Mouse (Mus musculus) adrenal gland, adult 8-10 months (tissue): Measurements from ENCODE around the gene Gtdc1. TPM values are rescaled to one million over a fixed set of nuclear protein-coding genes. Genes with fewer than 3 reads are reported as not detected.

Experiments used
- DNase-seq: peaks from one replicate; pipeline ENCODE4 v3.0.0; 2022
- total RNA-seq, 4 experiments: library from RNA; stranded (reverse); gene quantifications; 2 replicates each; pipeline ENCODE4 v1.2.4; 2022

Gene Gtdc1
- total RNA-seq: 10 to 100 TPM; 13.0 to 19.7 (median 16.5) TPM

DNA sequence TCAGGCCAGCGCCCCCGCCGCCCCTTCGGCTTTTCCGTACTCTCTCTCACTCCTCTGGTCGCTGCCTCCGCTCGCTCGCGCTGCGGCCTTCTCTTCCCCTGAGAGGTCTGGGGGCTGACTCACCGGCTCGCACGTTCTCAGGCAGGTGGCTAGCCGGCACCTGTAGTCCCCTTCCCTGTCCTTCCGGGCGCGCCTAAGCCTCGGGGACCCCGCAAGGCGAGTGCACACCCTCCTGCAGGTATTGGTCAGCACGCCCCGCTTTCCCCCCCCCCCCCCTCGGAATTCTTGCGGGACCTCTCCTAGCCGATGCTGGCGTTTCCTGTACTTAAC, at the start of gene Gtdc1:
TSS of gene Gtdc1 (minus strand) at position 176 of the 330 bp plus-strand sequence.
- no peak for DNase-seq

GRCm38 (mm10) chr2:44977051-44977450, 49.6 kb upstream of the Gtdc1 start:
- no peak for DNase-seq

DNA sequence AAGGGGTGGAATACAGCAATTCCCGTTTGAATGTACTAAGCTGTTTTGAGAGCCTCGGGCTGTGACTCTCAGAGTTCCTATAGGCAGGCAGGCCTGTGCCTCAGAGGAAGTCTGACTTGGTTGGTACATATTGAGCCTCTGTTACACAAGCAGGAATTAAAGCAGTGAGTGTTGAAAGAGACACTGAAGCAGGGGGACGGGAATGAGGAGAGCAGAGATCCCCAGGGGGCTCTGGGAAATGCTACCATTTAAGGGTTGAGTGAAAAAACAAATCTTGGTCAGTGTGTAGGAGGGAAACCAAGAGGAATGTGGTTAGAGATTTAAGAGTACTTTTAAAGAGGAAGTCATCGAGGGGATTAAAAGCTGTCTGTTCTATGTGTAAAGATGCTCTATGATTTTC, 49.0 kb upstream of the Gtdc1 start:
- DNase-seq: no peak

DNA sequence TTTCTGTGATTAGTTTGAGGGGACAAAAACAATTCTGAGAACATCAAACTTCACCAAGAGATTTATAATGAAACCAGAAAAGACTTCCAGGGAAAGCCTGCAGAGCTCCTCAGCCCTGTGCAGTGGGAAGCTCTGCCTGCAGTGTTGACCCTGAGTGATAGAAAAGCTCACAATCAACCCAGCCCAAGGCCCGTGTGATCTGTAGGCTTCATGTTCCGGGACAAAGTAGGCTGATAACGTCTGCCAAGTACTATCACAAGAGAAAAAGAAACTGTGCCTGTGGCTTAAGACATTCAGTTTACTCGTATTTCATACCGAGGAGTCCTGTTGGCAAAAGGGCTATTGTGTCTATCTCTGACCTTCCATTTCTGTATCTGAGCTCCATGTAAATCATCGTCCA, 46.4 kb upstream of the Gtdc1 start:
- DNase-seq: no peak

GRCm38 (mm10) chr2:44970087-44970646, 42.7 kb upstream of the Gtdc1 start:
- DNase-seq: no peak

DNA sequence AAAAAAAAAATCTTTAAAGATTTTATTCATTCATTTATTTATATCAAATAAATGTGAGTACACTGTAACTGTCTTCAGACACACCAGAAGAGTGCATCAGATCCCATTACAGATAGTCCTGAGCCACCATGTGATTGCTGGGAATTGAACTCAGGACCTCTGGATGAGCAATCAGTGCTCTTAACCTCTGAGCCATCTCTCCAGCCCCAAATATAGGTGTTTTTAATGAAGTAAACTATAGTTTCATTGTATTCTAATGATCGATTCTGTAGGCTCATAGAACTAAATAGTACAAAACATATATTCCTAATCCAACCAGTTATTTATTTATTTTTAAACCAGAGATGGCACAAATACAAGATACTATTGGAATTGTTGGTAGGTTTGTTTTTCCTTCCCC, 42.2 kb upstream of the Gtdc1 start:
- no peak for DNase-seq

GRCm38 (mm10) chr2:44969226-44969625, 41.8 kb upstream of the Gtdc1 start:
- DNase-seq: peak; percentile 86

DNA sequence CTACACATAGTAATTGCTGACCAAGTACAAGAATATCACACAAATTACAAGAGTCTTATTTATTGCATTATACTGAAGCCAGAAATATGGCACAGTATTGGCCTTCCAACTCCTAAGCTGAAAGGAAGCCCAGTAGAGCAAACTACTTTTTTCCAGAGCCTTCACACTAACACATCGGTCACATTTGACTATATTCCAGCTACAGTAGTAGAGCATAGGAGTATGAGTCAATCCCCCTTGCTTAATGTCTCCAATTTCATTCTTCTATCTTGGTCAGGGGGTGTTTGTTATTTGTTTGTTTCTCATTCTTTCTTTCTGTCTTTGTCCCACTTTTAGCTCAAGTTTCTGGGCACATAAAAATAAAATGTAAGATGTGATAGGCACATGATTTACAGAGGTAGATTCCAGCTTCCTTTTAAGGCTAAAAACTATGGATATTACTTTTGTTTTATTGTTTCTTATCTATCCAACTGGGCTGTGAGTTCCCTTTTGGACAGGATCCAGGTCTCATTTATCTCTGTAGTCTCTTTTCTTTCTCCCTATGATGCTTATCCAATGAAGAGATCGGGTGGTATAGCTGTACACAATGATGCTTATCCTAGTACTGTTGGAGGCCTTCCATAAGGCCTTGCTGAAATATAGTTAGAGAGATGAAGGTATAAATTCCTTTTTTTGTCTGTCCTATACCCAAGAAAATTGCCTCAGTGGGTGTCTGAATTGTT, 38.5 kb upstream of the Gtdc1 start:
- no peak for DNase-seq

DNA sequence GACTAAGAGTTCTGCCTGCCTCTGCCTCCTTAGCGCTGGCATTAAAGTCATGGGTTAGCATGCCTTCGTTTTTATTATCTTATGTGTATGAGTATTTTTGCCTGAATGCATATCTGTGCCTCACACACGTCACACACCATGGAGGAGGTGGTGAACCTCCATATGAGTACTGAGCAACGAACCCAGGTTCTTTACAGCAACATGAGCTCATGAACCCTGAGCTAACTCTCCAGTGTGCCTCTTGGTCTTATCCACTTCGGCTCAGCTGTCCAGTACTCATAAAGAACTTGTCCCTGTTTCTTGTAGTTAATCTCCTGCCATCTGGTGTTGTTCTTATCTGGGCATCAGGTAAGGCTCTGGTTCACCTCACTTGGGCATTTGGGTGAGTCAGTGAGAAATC, 35.2 kb upstream of the Gtdc1 start:
- DNase-seq: no peak

- DNase-seq: no peak
Observed at GRCm38 (mm10) chr2:44961192-44961591, 33.7 kb upstream of the Gtdc1 start.

- DNase-seq: no peak
Observed at GRCm38 (mm10) chr2:44960561-44960960, 33.1 kb upstream of the Gtdc1 start.

DNA sequence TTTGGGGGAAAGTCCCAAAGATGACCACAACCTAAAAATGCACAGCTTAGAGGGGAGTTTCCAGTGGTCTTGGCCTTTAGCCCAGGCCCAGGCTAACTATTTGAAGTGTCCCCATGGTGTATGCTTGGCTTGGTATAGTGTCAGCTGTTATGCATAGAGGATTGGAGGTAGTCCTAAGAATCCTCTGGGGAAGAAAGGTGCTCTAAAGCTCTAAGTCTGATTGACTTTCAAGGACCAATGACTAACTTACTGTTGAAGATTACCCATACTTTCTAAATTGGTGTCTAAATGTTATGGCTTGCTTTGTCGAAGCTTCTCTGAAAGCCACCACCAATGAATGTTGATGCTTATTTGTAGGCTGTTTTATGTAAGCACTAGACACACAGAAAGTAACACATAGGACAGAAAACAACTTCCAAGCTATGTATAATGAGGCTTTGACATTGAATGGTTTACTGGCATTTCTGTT, 29.9 kb upstream of the Gtdc1 start:
- DNase-seq: no peak

GRCm38 (mm10) chr2:44956232-44956631, 28.8 kb upstream of the Gtdc1 start:
- DNase-seq: no peak

DNA sequence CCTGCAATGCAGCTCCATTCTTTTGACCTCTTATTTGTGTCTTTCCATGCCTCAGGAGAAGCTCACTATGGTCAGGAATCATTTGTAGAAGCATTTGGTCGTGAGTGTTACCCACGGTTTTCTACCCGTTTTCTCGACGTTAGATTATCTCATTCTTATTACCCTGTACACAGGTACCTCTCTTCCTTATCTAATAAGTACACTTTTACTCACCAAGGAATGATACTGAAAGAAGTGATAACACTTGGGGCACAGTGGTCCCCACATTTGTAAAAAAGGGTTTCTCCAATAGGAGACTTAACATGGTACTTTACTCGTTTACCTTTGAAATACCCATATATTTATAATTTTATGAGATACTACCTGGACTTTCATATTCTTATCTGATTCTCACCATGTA, 28.0 kb upstream of the Gtdc1 start:
- no peak for DNase-seq

GRCm38 (mm10) chr2:44954180-44954579, 26.7 kb upstream of the Gtdc1 start:
- DNase-seq: no peak

DNA sequence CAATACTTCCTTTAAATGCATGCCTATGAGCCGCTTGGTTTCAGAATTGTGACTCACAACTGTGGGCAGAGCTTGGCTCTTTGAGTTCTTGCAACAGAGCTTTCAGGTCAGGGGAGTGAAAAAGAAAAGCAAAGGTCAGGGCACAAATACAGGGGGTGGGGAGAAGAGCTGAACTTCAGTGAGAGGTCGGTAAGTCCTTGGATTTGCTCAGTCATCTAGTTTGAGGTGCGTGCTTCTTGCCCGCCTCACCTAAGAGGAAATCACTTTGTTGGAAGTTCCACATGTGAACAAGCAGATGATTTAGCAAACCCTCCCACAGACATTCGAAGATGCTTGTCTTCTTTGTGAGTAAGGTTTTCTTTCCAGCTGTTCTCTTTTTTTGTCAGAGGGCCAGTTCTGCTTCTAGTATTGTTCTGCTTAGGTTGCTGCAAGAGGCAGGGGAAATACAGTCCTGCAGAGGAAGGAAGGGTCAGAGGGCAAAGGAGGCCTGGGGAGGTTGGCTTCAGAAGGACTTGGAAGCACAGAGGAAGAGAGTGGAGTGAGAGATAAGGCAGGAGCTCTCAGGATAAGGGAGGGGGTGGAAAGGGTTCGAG, 25.5 kb upstream of the Gtdc1 start:
- peak; percentile 60 for DNase-seq

- DNase-seq: no peak
Observed at GRCm38 (mm10) chr2:44951651-44952213, 24.3 kb upstream of the Gtdc1 start.

- DNase-seq: no peak
Observed at GRCm38 (mm10) chr2:44944689-44945088, 17.2 kb upstream of the Gtdc1 start.

DNA sequence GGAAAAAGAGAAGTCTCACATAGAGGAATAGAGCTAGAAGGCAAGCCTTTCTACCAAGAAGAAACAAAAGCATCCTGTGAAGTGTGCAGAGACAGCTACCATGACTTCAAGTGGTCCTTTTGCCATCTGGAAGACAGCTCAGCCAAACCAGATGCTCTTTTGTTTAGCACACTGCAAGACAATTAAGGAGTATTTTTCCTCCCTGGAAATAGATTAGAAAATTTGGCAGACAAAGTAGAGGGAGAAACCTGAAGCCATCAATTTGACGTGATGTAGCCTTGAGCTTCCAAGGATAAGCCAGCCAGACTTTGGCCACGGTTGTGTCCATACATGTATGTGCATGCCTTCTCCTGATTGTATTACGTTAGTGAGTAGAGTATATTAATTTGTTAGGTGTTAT, 3.5 kb upstream of the Gtdc1 start:
- DNase-seq: peak; percentile 24

GRCm38 (mm10) chr2:44928631-44929030, 1.2 kb upstream of the Gtdc1 start:
- peak; percentile 84 for DNase-seq

GRCm38 (mm10) chr2:44926683-44927481, 575 bp downstream of the Gtdc1 start:
- peak; percentile 92 for DNase-seq

GRCm38 (mm10) chr2:44926167-44926682, 1.2 kb downstream of the Gtdc1 start:
- DNase-seq: no peak

DNA sequence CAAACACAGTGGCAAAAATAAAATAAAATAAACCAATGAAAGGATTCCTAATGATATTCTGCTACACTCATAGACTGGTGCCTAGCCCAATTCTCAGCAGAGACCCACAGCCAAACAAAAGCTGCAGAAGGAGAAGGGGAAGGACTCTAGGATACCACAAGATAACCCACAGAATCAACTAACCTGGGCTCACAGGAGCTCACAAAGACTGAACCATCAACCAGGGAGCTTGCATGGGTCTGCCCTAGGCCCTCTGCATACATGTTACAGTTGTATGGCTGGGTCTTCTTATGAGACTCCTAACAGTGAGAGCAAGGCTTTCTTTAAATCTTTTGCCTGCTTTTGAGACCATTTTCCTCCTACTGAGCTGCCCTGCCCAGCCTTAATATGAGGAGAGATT, 2.8 kb downstream of the Gtdc1 start:
- no peak for DNase-seq
